Mouse (Mus musculus): ENCODE data around the gene Elk3. TPM values are rescaled to one million over a fixed set of nuclear protein-coding genes. Genes with fewer than 3 reads are reported as not detected.

Gene Elk3
- polyA plus RNA-seq, 1 experiment = 8.4 TPM

DNA sequence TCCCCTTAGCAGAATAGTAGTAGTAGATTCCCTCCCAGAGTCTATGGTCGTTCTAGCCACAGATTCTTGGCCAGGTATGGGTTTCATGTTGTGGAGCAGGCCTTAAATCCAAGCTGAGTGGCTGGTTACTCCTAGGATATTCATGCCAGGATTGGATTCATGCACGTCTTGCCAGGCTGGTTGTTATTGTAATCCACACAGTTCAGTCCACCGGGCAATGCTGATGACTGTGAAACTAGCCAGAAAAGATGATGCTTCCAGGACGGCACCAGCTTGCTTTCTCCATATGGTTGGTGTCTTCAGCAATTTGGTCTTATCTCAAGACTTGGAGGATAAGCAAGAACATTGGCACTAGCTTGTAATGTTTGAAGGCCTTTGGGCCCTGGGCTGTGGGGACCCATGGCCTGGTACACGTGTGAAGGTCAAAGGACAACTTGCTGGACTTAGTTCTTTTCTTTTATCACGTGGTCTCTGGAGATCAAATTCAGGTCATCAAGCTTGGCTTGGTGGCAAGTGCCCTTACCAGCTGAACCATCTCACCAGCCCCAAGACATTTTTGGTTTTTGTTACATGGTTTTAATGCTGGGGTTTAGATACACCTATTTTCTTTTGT, 109.0 kb downstream of the Elk3 start:
- no peak for DNase-seq (ENCODE audit: extremely low spot score in 1 of 2, low spot score in 1 of 2)

DNA sequence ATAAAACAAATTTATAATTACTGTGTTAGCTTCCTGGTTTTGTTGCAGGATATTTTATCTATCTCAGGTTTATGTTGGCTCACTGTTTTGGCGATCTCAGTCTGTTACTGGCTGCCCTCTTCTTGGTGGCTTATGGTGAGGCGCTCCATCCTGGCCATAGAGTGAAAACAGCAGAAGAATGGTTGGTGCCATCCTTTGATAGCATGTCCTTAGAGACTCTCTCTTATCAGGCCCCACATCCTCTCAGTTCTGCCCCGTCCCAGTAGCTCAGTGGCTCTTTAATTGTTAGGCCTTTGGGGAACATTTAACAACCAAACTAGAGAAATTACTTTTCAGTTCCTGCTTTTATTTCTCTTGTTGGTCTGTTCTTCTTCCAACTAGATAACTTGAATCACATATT, 112.0 kb downstream of the Elk3 start:
- DNase-seq (ENCODE audit: extremely low spot score in 1 of 2, low spot score in 1 of 2) = no peak

Other genes starting within 250 kb of the Elk3 start
- 3.5 and 3.8 TPM in 2 replicates for gene Cfap54, start 229.5 kb downstream of the Elk3 start, polyA plus RNA-seq (2012; rRNA removed)
- gene Cdk17, start 150.3 kb downstream of the Elk3 start, polyA plus RNA-seq (2012; rRNA removed) = 139 and 147 TPM in 2 replicates
- 71.1 and 82.2 TPM in 2 replicates for gene Lta4h, start 142.3 kb upstream of the Elk3 start, polyA plus RNA-seq (2012; rRNA removed)
- gene Hal, start 177.6 kb upstream of the Elk3 start, polyA plus RNA-seq (2012; rRNA removed) = 0.02 TPM in 1 of 2 replicates, not detected in the other
- 0.16 and 0.42 TPM in 2 replicates for gene Amdhd1, start 228.9 kb upstream of the Elk3 start, polyA plus RNA-seq (2012; rRNA removed)
- 0.02 TPM in 2 replicates for gene Ccdc38, start 229.5 kb upstream of the Elk3 start, polyA plus RNA-seq (2012; rRNA removed)